In the genomic region with DNA sequence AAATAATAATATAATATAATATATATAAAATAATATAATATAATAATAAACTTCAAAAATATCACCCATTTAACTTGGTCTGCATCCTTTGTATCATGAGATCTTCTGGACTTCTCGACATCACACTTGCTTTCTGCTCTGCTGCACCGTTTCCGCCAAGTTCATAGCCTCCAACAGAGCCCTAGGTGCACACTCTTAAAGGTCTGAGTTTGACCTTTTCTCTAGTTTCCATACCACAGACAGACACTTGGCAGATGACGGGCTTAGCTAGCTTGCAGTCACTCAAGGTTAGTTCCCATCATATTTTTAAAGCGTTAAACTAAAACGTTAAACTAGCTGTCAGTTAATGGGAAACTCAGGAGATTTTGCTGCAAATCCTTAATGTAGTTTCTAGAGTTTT, we compare ENCODE assay signal across 32 mouse cellular contexts. TPM values are rescaled to one million over a fixed set of nuclear protein-coding genes. Genes with fewer than 3 reads are reported as not detected.
"Had no signal": no experiment of that assay in that cellular context is flagged by ENCODE, and none has a peak within 500 bp of the region (broad histone marks: within the 10 kb centered on the region; RNA-seq: fewer than 3 reads in every experiment).

No protein-coding gene starts in this region.

- H3K27me3 ChIP-seq: heart, embryonic 13.5 days; heart, embryonic 15.5 days; hindbrain, embryonic 13.5 days; hindbrain, embryonic 15.5 days; kidney, embryonic 15.5 days; limb, embryonic 13.5 days; limb, embryonic 15.5 days; liver, embryonic 12.5 days had no signal

- H3K4me1 ChIP-seq: heart, embryonic 13.5 days; heart, embryonic 15.5 days; hindbrain, embryonic 13.5 days; hindbrain, embryonic 15.5 days; kidney, embryonic 15.5 days; limb, embryonic 13.5 days; limb, embryonic 15.5 days had no signal

- H3K9me3 ChIP-seq: heart, embryonic 13.5 days; heart, embryonic 15.5 days; hindbrain, embryonic 13.5 days; hindbrain, embryonic 15.5 days; kidney, embryonic 15.5 days; limb, embryonic 13.5 days; limb, embryonic 15.5 days; liver, embryonic 12.5 days had no signal

- H3K36me3 ChIP-seq: heart, embryonic 13.5 days; heart, embryonic 15.5 days; hindbrain, embryonic 13.5 days; hindbrain, embryonic 15.5 days; kidney, embryonic 15.5 days; limb, embryonic 13.5 days; limb, embryonic 15.5 days; liver, embryonic 12.5 days had no signal

- H3K4me3 ChIP-seq: heart, adult 2 months; heart, embryonic 13.5 days; heart, embryonic 15.5 days; hindbrain, embryonic 13.5 days; hindbrain, embryonic 15.5 days; kidney, embryonic 15.5 days; limb, embryonic 13.5 days; limb, embryonic 15.5 days; liver, embryonic 12.5 days had no signal

- H3K27ac ChIP-seq: heart, adult 2 months; heart, embryonic 13.5 days; heart, embryonic 15.5 days; hindbrain, embryonic 13.5 days; hindbrain, embryonic 15.5 days; hindbrain, postnatal 0 days; kidney, embryonic 15.5 days; kidney, postnatal 0 days; limb, embryonic 13.5 days; limb, embryonic 15.5 days; liver, embryonic 12.5 days; liver, embryonic 14.5 days had no signal

- ATAC-seq: hindbrain, postnatal 0 days; intestine, embryonic 16.5 days; liver, embryonic 12.5 days had no signal

- DNase-seq: gastrocnemius, postnatal 14 days; gastrocnemius, postnatal 36 days; heart, adult 11 months; heart, adult 2 months; kidney, adult 11 months; kidney, adult 2 months; kidney, adult 9 months; kidney, postnatal 14 days; kidney, postnatal 4 days; layer of hippocampus, adult 9-11 months; layer of hippocampus, postnatal 36 days; left cerebral cortex, postnatal 4 days had no signal

- H3K9ac ChIP-seq: heart, embryonic 13.5 days; heart, embryonic 15.5 days; hindbrain, embryonic 13.5 days; hindbrain, embryonic 15.5 days; kidney, embryonic 15.5 days; limb, embryonic 13.5 days; limb, embryonic 15.5 days; liver, embryonic 12.5 days; liver, embryonic 14.5 days had no signal

RNA-seq across cellular contexts. Expression of gene Cd200r1, which starts 8.7 kb away (rescaled TPM):
- total RNA-seq: left cerebral cortex, postnatal 4 days had no signal

RNA-seq across cellular contexts. Expression of gene Cd200r4, which starts 37.3 kb away (rescaled TPM):
- total RNA-seq: gastrocnemius, adult 18-20 months; gastrocnemius, adult 8-10 months; gastrocnemius, postnatal 14 days; gastrocnemius, postnatal 36 days; heart, adult 2 months; heart, postnatal 25 days; layer of hippocampus, postnatal 14 days; layer of hippocampus, postnatal 36 days; left cerebral cortex, postnatal 10 days; left cerebral cortex, postnatal 4 days had no signal
- polyA plus RNA-seq: heart, embryonic 13.5 days; heart, postnatal 0 days; hindbrain, embryonic 11.5 days; hindbrain, embryonic 13.5 days; hindbrain, embryonic 15.5 days; kidney, embryonic 15.5 days; limb, embryonic 11.5 days had no signal
